Mouse (Mus musculus) testis, postnatal 14 days (tissue): Measurements from ENCODE around the gene Limd1.
"Not testable (repeated sequence)": the region's sequence is repeated elsewhere in the genome, so short reads cannot be mapped to it uniquely, and the experiment has no call there.

ENCODE experiments used
- DNase-seq: peaks from one replicate; pipeline ENCODE4 v3.0.0; 2021; ENCODE audit warnings: low spot score

Limd1 gene

GRCm38 (mm10) chr9:123478586-123479195 is at the start of gene Limd1:
Gene Limd1, plus strand, starts transcription at chr9:123478706.
- peak; percentile 75 for DNase-seq

DNA sequence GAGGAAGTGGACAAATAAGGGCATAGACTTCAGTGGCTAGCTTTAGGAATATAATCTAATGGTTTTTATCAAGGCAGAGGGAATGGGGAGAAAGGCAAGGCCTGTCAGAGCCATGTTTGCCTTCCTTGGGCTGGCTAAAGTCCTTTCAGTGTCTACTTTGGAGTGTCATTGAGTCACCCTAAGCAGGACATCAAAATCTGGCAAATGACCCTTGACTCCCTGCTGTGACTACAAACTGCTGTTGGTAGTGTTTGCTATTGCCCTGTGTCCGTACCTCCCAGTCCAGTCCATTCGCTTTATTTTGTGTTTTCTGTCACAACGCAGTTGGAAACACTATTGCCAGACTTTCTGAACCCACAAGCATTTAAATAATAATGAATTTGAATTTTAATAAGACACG is 48.6 kb upstream of the Limd1 start:
- DNase-seq = no peak

GRCm38 (mm10) chr9:123430973-123431372 is 47.5 kb upstream of the Limd1 start:
- no peak for DNase-seq

DNA sequence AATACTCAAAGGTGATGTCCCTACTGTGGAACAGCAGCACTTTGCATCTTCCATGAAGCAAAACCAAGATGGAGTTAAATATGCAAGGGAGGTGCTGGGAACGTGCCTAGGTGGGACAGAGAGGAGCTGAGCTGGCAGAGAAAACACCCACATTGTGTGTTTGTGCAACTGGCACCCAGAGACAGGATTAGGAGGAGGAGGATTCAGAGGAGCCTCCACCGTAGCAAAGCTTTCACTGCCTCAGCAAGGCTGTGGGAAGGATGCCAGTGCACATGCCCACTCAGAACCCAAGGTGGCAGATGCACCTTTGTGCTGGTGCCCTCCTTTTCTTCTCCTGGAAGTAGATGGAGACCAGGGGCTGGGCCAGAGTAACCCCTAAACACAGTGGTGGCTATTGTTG is 40.3 kb upstream of the Limd1 start:
- DNase-seq = no peak

- no peak for DNase-seq
Measured at GRCm38 (mm10) chr9:123440230-123441058, 38.1 kb upstream of the Limd1 start.

DNA sequence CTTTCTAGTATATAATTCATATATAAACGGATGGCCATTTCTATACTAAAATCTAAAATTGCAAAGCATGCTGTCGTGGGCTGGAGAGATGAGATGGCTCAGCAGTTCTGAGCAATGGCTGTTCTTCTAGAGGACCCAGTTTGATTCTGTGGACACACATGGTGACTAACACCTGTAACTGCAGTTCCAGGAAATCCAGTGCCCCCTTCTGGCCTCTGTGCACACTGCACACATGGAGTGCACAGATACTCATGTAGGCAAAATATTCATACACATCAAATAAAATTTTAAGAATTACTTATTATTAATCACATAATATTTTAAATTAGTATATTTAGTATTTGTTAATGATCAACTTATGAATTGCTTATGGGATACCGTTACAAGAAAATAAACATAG is 31.4 kb upstream of the Limd1 start:
- DNase-seq = not testable (repeated sequence)

DNA sequence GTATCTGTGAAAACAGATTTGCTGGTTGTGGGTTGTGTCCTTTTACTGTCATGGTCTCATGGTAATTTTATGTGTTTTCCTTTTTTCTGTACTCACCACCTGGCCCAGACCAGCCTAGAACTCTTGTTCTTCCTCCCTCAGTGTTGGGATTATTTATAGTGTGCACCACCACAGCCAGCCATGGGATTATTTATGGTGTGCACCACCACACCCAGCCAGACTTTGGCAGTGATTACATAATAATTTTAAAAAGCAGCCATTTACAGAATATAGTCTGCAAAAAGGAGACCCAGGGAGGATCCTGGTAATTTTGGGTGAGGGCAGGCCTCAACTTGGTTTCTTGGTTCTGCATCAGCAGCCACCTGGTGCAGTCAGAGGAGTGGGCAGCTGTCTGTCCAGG is 29.9 kb upstream of the Limd1 start:
- no peak for DNase-seq

- no peak for DNase-seq
Measured at GRCm38 (mm10) chr9:123450174-123450573, 28.3 kb upstream of the Limd1 start.

DNA sequence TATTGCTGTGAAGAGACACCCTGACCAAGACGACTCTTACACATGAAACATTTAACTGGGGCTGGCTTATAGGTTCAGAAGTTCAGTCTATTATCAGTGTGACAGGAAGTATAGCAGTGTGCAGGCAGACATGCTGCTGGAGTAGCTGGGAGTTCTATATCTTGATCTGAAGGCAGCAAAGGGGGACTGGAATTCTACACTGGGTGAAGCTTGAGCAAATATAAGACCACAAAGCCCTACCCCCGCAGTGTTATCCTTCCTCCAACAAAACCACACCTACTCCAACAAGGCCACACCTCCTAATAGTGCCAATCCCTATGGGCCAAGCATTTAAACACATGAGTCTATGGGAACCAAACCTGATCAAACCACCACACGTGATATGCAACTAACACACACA is 26.7 kb upstream of the Limd1 start:
- no peak for DNase-seq

DNA sequence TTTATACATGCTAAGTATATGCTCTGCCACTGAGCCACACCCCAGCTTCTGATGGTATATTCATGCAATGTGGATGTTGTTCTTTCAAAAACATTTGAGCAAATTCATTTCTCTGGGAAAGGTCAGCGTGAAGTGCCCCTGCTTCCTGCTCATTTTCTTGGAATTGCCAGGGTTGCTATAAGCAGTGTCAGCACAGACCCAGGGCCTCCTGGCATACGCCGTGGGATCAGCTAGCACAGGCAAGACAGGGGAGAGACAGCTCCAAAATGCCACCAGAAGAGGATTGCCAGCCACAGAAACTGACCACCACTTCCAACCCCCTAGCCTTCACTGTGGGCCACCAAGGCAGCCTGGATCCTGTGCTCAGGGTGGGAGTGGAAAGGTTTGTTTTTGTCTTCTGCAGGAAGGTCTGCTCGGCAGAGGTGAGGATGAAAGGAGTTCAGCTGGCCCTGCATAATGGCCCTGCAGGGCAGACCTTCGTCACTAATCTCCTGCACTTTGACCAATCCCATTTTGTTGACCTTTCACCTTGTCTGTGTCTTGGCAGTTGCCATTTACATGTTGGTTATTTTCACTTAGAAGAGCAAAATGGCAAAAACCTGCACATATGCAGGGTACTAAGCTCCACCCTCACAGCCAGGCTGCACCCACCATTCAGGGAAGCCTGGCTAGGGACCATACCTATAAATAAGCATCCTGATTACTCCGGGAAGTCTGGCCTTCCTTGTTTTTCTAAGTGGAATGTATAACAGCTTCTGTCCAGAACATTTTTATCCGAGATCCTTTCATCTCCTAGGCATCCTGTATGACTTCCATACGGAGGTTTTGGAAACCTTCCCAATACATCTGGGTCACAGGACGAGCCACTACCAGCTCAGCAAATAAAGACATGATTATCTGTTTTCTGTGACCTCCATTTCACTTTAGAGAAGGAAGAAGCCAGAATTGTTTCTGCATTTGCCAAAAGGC is 21.6 kb upstream of the Limd1 start:
- no peak for DNase-seq

GRCm38 (mm10) chr9:123457603-123458002 is 20.9 kb upstream of the Limd1 start:
- no peak for DNase-seq

GRCm38 (mm10) chr9:123467141-123467620 is 11.3 kb upstream of the Limd1 start:
- no peak for DNase-seq

- no peak for DNase-seq
Measured at GRCm38 (mm10) chr9:123468406-123469085, 10.0 kb upstream of the Limd1 start.

DNA sequence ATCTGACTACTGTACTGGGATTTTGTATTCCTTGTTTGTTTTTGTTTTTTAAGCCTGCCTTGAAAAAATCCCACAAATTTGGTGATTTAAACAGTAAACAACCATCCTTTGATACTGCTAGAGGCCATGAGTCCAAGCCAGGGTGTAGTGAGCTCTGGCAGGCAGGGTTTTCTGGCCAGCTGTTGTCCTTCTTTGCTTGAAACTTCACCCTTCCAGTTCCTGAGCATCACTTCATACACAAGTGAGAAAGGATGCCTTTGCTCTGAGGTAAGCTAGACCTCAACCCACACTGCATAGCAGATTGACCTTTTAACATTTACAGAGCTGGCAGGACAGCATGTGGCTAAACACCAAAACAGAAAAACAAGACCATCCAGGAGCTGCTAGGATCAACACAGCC is 9.4 kb upstream of the Limd1 start:
- no peak for DNase-seq

DNA sequence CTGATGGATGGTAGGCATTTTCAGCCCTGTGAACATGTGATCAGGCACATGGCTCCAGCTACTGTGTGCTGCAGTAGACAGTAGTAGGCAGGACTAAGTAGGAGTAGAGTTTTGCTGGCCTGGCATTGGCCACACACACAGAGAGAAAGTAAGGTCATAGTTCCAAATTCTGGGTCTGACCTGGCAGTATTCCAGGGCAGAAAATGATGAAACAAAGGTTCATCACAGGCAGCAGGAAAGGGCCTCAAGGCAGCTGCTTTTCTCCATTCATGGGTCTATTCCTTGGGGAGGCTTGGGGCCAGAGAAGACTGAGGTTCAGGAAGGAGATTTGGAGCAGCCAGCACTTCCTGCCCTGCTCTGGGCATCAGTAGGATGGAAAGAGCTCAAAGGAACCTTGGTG is 5.1 kb upstream of the Limd1 start:
- DNase-seq = no peak

GRCm38 (mm10) chr9:123475569-123475968 is 2.9 kb upstream of the Limd1 start:
- no peak for DNase-seq

DNA sequence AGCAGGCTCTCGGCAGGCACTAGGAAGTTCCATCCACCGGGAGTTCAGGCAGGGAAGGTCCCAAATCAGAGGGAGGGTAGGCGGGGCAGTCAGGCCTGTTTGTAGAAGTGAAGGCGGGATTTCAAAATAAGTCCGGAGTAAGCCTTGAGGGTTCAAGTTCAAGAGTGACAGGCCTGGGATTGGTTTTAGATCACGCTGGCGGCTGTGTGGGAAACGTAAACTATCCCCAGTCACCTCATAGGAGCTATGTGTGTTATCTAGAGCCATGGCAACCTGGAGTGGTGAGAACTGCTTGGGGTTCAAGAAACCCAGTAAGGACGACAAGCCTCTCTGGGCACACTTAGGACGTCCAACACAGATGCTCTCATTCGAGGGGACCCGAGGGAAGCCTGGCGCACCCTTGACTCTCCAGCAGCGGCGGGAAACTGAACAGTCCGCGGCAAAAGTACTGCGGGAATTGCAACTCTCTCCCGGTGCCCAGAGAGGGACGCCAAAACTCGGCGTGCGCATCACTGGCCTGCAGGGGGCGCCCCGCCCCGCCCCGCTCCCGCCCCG is 398 bp upstream of the Limd1 start:
- DNase-seq = peak; percentile 28

GRCm38 (mm10) chr9:123479196-123479669 is 727 bp downstream of the Limd1 start:
- DNase-seq = peak; percentile 28

- DNase-seq = no peak
Measured at GRCm38 (mm10) chr9:123479876-123480252, 1.4 kb downstream of the Limd1 start.

DNA sequence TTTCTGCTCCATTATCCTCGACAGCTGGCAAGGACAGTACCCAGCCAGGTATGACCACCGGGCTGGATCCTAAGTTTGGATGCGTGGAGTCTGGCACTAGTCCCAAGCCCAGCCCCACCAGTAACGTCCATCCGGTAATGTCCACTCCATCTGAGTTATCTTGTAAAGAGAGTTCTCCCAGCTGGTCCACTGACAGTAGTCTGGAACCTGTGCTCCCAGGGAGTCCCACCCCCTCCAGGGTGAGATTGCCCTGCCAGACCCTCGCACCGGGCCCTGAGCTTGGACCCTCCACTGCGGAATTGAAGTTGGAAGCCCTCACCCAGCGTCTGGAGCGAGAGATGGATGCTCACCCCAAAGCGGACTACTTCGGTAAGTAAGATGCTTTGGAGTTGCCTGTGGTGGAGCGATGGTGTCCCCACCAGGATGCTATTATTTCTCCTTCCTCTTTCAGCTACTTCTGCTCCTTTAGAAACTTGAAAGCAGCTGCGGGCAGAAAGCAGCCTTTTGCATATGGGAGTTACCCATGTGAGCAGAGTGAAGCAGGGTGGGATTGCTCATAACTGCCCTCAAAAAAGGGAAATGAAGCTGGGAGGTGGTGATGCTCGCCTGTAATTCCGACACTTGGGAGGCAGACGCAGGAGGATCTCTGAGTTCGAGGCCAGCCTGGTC is 1.9 kb downstream of the Limd1 start:
- DNase-seq = no peak

DNA sequence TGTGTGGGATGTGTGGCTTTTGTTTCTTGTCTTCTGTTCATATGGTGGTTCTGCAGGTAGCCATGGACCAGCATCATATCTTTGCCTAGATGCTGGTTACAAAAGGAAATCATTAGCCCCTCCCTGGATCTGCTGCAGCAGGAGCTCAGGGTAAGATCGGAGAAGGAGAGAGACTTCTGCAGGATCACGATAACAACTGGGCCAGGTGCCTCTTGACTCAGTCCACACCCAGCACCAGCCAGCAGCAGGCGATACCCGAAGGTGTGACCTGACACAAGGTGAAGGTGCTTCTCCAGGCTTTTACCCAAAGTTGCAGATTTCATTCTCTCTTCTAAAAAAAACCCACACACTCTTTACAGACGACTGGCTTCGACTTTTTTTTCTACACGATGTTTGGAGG is 2.6 kb downstream of the Limd1 start:
- DNase-seq = no peak
